Mouse (Mus musculus) lung, postnatal 10 days (tissue): Measurements from ENCODE around the gene Lrrc72.
"Not testable (repeated sequence)": the region's sequence is repeated elsewhere in the genome, so short reads cannot be mapped to it uniquely, and the experiment has no call there.

Experiments used
- DNase-seq: peaks from one replicate; pipeline ENCODE4 v3.0.0; 2021

Gene Lrrc72

GRCm38 (mm10) chr12:36253298-36253697 is at the start of gene Lrrc72:
Gene Lrrc72 (minus strand): TSS chr12:36253398.
- no peak for DNase-seq

- peak; percentile 35 for DNase-seq
Measured at GRCm38 (mm10) chr12:36302326-36302725, 49.1 kb upstream of the Lrrc72 start.

GRCm38 (mm10) chr12:36291346-36291745 is 38.1 kb upstream of the Lrrc72 start:
- no peak for DNase-seq

GRCm38 (mm10) chr12:36290465-36290864 is 37.3 kb upstream of the Lrrc72 start:
- DNase-seq, result no peak

- no peak for DNase-seq
Measured at GRCm38 (mm10) chr12:36289634-36290033, 36.4 kb upstream of the Lrrc72 start.

- DNase-seq, result no peak
Measured at GRCm38 (mm10) chr12:36274823-36275222, 21.6 kb upstream of the Lrrc72 start.

GRCm38 (mm10) chr12:36267670-36268246 is 14.6 kb upstream of the Lrrc72 start:
- DNase-seq, result no peak

- no peak for DNase-seq
Measured at GRCm38 (mm10) chr12:36262116-36262721, 9.0 kb upstream of the Lrrc72 start.

- no peak for DNase-seq
Measured at GRCm38 (mm10) chr12:36255413-36255812, 2.2 kb upstream of the Lrrc72 start.

GRCm38 (mm10) chr12:36241171-36241570 is 12.0 kb downstream of the Lrrc72 start:
- no peak for DNase-seq

GRCm38 (mm10) chr12:36231386-36231785 is 21.8 kb downstream of the Lrrc72 start:
- no peak for DNase-seq

- DNase-seq, result peak; percentile 7
Measured at GRCm38 (mm10) chr12:36224392-36224791, 28.8 kb downstream of the Lrrc72 start.

GRCm38 (mm10) chr12:36216905-36217304 is 36.3 kb downstream of the Lrrc72 start:
- no peak for DNase-seq

- DNase-seq, result no peak
Measured at GRCm38 (mm10) chr12:36216230-36216629, 37.0 kb downstream of the Lrrc72 start.

- DNase-seq, result peak; percentile 58
Measured at GRCm38 (mm10) chr12:36215149-36215480, 38.1 kb downstream of the Lrrc72 start.

GRCm38 (mm10) chr12:36214389-36215148 is 38.6 kb downstream of the Lrrc72 start:
- DNase-seq, result no peak

GRCm38 (mm10) chr12:36210096-36210495 is 43.1 kb downstream of the Lrrc72 start:
- no peak for DNase-seq

GRCm38 (mm10) chr12:36208456-36208855 is 44.7 kb downstream of the Lrrc72 start:
- DNase-seq, result no peak

- no peak for DNase-seq
Measured at GRCm38 (mm10) chr12:36207800-36208148, 45.4 kb downstream of the Lrrc72 start.

GRCm38 (mm10) chr12:36207072-36207799 is 46.0 kb downstream of the Lrrc72 start:
- DNase-seq, result peak; percentile 80

- not testable (repeated sequence) for DNase-seq
Measured at GRCm38 (mm10) chr12:36205579-36206119, 47.5 kb downstream of the Lrrc72 start.

GRCm38 (mm10) chr12:36194976-36195375 is 58.2 kb downstream of the Lrrc72 start:
- no peak for DNase-seq

- DNase-seq, result no peak
Measured at GRCm38 (mm10) chr12:36190343-36190742, 62.9 kb downstream of the Lrrc72 start.
